Mouse (Mus musculus) forebrain, embryonic 15.5 days (tissue): ENCODE results near the gene Irgm2. TPM values are rescaled to one million over a fixed set of nuclear protein-coding genes. Genes with fewer than 3 reads are reported as not detected.
"Not testable (repeated sequence)": the region's sequence is repeated elsewhere in the genome, so short reads cannot be mapped to it uniquely, and the experiment has no call there.

ENCODE experiments used
- ATAC-seq: fragments of 200-750 bp; cut with Nextera tagmentation; replicated peaks from 2 replicates; pipeline ENCODE4 v1.8.0; 2017; ENCODE audit warnings: mild to moderate bottlenecking, moderate TSS enrichment, moderate library complexity
- H3K27ac ChIP-seq: fragments of 300-500 bp; sonication (generic); replicated peaks from 2 replicates; pipeline ENCODE4 v1.5.1; 2015; ENCODE audit warnings: mild to moderate bottlenecking, inconsistent platforms
- H3K27me3 ChIP-seq: fragments of 300-500 bp; sonication (generic); 2 replicates; pipeline ENCODE4 v1.6.1; 2015; ENCODE audit warnings: inconsistent platforms
- H3K36me3 ChIP-seq: fragments of 300-500 bp; sonication (generic); 2 replicates; pipeline ENCODE4 v1.6.1; 2015; ENCODE audit warnings: mild to moderate bottlenecking, inconsistent platforms
- H3K4me1 ChIP-seq: fragments of 300-500 bp; sonication (generic); 2 replicates; pipeline ENCODE4 v1.6.1; 2015; ENCODE audit warnings: inconsistent platforms
- H3K4me2 ChIP-seq: fragments of 300-500 bp; sonication (generic); replicated peaks from 2 replicates; pipeline ENCODE4 v1.6.1; 2015; ENCODE audit warnings: mild to moderate bottlenecking, inconsistent platforms
- H3K4me3 ChIP-seq: fragments of 300-500 bp; sonication (generic); 2 replicates; pipeline ENCODE4 v1.5.1; 2015; ENCODE audit warnings: mild to moderate bottlenecking, inconsistent platforms
- H3K9ac ChIP-seq: fragments of 300-500 bp; sonication (generic); replicated peaks from 2 replicates; pipeline ENCODE4 v1.6.1; 2015; ENCODE audit warnings: mild to moderate bottlenecking, inconsistent platforms
- H3K9me3 ChIP-seq: fragments of 300-500 bp; sonication (generic); 2 replicates; pipeline ENCODE4 v1.6.1; 2016; ENCODE audit warnings: inconsistent platforms
- whole genome bisulfite sequencing: fragments of 180-500 bp; shearing (Covaris S2); methylation state at CpG from one replicate; pipeline ENCODE4 v1.1.7; 2015; ENCODE audit warnings: mixed read lengths; 5-methylcytosine and 5-hydroxymethylcytosine counted together
- polyA plus RNA-seq: library from polyadenylated mRNA; unstranded; fragments of >200 nt; fragmentation: Nextera tagmentation; extraction: Ambion mirVana; gene quantifications from 2 replicates; pipeline ENCODE4 v1.2.1, GENCODE M21; 2015

Gene Irgm2
- polyA plus RNA-seq: 0.55 and 0.86 TPM in 2 replicates

GRCm38 (mm10) chr11:58199229-58200037, at the start of gene Irgm2, which contains the start of gene Igtp:
Gene Irgm2 (plus strand): TSS chr11:58199618.
Gene Igtp (plus strand): TSS chr11:58199556.
- not testable (repeated sequence) for H3K27ac ChIP-seq, H3K27me3 ChIP-seq, ATAC-seq, H3K36me3 ChIP-seq, H3K4me1 ChIP-seq, H3K9me3 ChIP-seq
- H3K4me3 ChIP-seq: peak within 1 kb of the TSS; percentile 44
- peak within 1 kb of the TSS; percentile 50 for H3K4me2 ChIP-seq
- 8% methylated on average over 14 of the region's 15 CpGs for WGBS
- 0 out of 2 replicates have a peak within 1 kb of the TSS, but pooled peaks have one; percentile 31 for H3K9ac ChIP-seq

GRCm38 (mm10) chr11:58155458-58155857, 44.0 kb upstream of the Irgm2 start:
- no peak overlapping the region for H3K9ac ChIP-seq
- 93% methylated on average over 9 of the region's 9 CpGs for WGBS
- no peak for ATAC-seq
- H3K4me1 ChIP-seq: no peaks in the 10 kb centered on the region
- H3K36me3 ChIP-seq: peaks cover 56% of the 10 kb centered on the region
- no peak overlapping the region for H3K4me3 ChIP-seq
- no peaks in the 10 kb centered on the region for H3K9me3 ChIP-seq
- no peak overlapping the region for H3K4me2 ChIP-seq
- no peak overlapping the region for H3K27ac ChIP-seq
- H3K27me3 ChIP-seq: no peaks in the 10 kb centered on the region

GRCm38 (mm10) chr11:58156871-58157270, 42.5 kb upstream of the Irgm2 start:
- Histone ChIP-seq H3K4me1 (no peaks in the 10 kb centered on the region), H3K9ac (no peak overlapping the region), H3K27ac (no peak overlapping the region), H3K9me3 (no peaks in the 10 kb centered on the region), H3K4me3 (no peak overlapping the region), H3K27me3 (no peaks in the 10 kb centered on the region), H3K4me2 (no peak overlapping the region), H3K36me3 (peaks cover 53% of the 10 kb centered on the region)
- 88% methylated on average over 3 of the region's 3 CpGs for WGBS
- no peak for ATAC-seq

GRCm38 (mm10) chr11:58165072-58165471, 34.3 kb upstream of the Irgm2 start:
- ATAC-seq: no peak
- Histone ChIP-seq H3K4me3 (no peak overlapping the region), H3K4me1 (peaks cover 10% of the 10 kb centered on the region), H3K9me3 (no peaks in the 10 kb centered on the region), H3K36me3 (peaks cover 41% of the 10 kb centered on the region), H3K4me2 (no peak overlapping the region), H3K9ac (no peak overlapping the region), H3K27me3 (no peaks in the 10 kb centered on the region), H3K27ac (no peak overlapping the region)
- 98% methylated on average over 2 of the region's 2 CpGs for WGBS

GRCm38 (mm10) chr11:58167822-58168166, 31.6 kb upstream of the Irgm2 start:
- Histone ChIP-seq H3K9ac (peak overlapping the region; percentile 68), H3K27ac (0 out of 2 replicates have a peak overlapping the region, but pooled peaks have one; percentile 9), H3K9me3 (no peaks in the 10 kb centered on the region), H3K27me3 (no peaks in the 10 kb centered on the region), H3K4me2 (peak overlapping the region; percentile 75), H3K4me3 (peak overlapping the region; percentile 64), H3K36me3 (peaks cover 31% of the 10 kb centered on the region), H3K4me1 (peaks cover 22% of the 10 kb centered on the region)
- no peak for ATAC-seq
- WGBS: 0% methylated on average over 8 of the region's 8 CpGs

- 2% methylated on average over 64 of the region's 71 CpGs for WGBS
- peak; percentile 84 for ATAC-seq
Measured at GRCm38 (mm10) chr11:58168167-58168915, 31.1 kb upstream of the Irgm2 start, which contains the start of gene Gemin5. Gene Gemin5 (minus strand): TSS chr11:58168539.

GRCm38 (mm10) chr11:58169666-58170065, 29.8 kb upstream of the Irgm2 start:
- WGBS: 91% methylated on average over 4 of the region's 4 CpGs
- Histone ChIP-seq H3K4me1 (peaks cover 22% of the 10 kb centered on the region), H3K9ac (no peak overlapping the region), H3K4me3 (no peak overlapping the region), H3K27ac (no peak overlapping the region), H3K9me3 (no peaks in the 10 kb centered on the region), H3K36me3 (peaks cover 21% of the 10 kb centered on the region), H3K4me2 (no peak overlapping the region), H3K27me3 (no peaks in the 10 kb centered on the region)
- no peak for ATAC-seq

More at GRCm38 (mm10) chr11:58168167-58168915, 31.1 kb upstream of the Irgm2 start, which contains the start of gene Gemin5:
- no peaks in the 10 kb centered on the region for H3K9me3 ChIP-seq
- H3K4me1 ChIP-seq: peaks cover 22% of the 10 kb centered on the region
- H3K27ac ChIP-seq: 0 out of 2 replicates have a peak within 1 kb of the TSS, but pooled peaks have one; percentile 9
- peaks cover 25% of the 10 kb centered on the region for H3K36me3 ChIP-seq
- no peaks in the 10 kb centered on the region for H3K27me3 ChIP-seq
- H3K4me3 ChIP-seq: peak within 1 kb of the TSS; percentile 64
- H3K9ac ChIP-seq: peak within 1 kb of the TSS; percentile 68
- H3K4me2 ChIP-seq: peak within 1 kb of the TSS; percentile 75

- peak; percentile 71 for ATAC-seq
- H3K27ac ChIP-seq: 0 out of 2 replicates have a peak within 1 kb of the TSS, but pooled peaks have one; percentile 1
- H3K27me3 ChIP-seq: no peaks in the 10 kb centered on the region
- peak within 1 kb of the TSS; percentile 68 for H3K4me2 ChIP-seq
- peaks cover 22% of the 10 kb centered on the region for H3K4me1 ChIP-seq
- H3K36me3 ChIP-seq: peaks cover 23% of the 10 kb centered on the region
- WGBS: under 1% methylated on average over 34 of the region's 34 CpGs
- H3K4me3 ChIP-seq: peak within 1 kb of the TSS; percentile 55
- H3K9ac ChIP-seq: peak within 1 kb of the TSS; percentile 52
- H3K9me3 ChIP-seq: no peaks in the 10 kb centered on the region
Measured at GRCm38 (mm10) chr11:58171459-58172091, 27.8 kb upstream of the Irgm2 start, which contains the start of gene Mrpl22. Gene Mrpl22 (plus strand): TSS chr11:58171661.

GRCm38 (mm10) chr11:58179563-58179962, 19.9 kb upstream of the Irgm2 start:
- no peak overlapping the region for H3K4me2 ChIP-seq
- 22% methylated on average over 3 of the region's 3 CpGs for WGBS
- H3K9ac ChIP-seq: no peak overlapping the region
- H3K4me3 ChIP-seq: no peak overlapping the region
- no peak overlapping the region for H3K27ac ChIP-seq
- H3K9me3 ChIP-seq: no peaks in the 10 kb centered on the region
- H3K27me3 ChIP-seq: no peaks in the 10 kb centered on the region
- H3K4me1 ChIP-seq: no peaks in the 10 kb centered on the region
- peaks cover 36% of the 10 kb centered on the region for H3K36me3 ChIP-seq
- no peak; the same call in 1 of the 2 replicates for ATAC-seq

GRCm38 (mm10) chr11:58179986-58180385, 19.4 kb upstream of the Irgm2 start:
- H3K9me3 ChIP-seq, H3K9ac ChIP-seq, H3K27ac ChIP-seq, H3K4me1 ChIP-seq, H3K4me2 ChIP-seq, H3K4me3 ChIP-seq, ATAC-seq, H3K27me3 ChIP-seq: not testable (repeated sequence)
- peaks cover 36% of the 10 kb centered on the region for H3K36me3 ChIP-seq
- 95% methylated on average over 6 of the region's 6 CpGs for WGBS

GRCm38 (mm10) chr11:58180756-58181155, 18.7 kb upstream of the Irgm2 start:
- Histone ChIP-seq H3K27me3 (no peaks in the 10 kb centered on the region), H3K4me3 (no peak overlapping the region), H3K36me3 (peaks cover 29% of the 10 kb centered on the region), H3K9ac (no peak overlapping the region), H3K4me1 (no peaks in the 10 kb centered on the region), H3K9me3 (no peaks in the 10 kb centered on the region), H3K27ac (no peak overlapping the region), H3K4me2 (no peak overlapping the region)
- 88% methylated on average over 7 of the region's 7 CpGs for WGBS
- ATAC-seq: no peak
